Mouse (Mus musculus) bone marrow, adult 2 months (tissue): ENCODE data around the gene Pomgnt2.

ENCODE experiments used
- CTCF ChIP-seq: fragments of 200-500 bp; IDR thresholded peaks from 2 replicates; pipeline ENCODE4 v1.5.1; 2011; ENCODE audit warnings: low read length, control low read depth; ENCODE audit not compliant: control insufficient read depth, insufficient read depth
- POLR2A ChIP-seq: fragments of 200-500 bp; IDR thresholded peaks from 2 replicates; pipeline ENCODE4 v1.6.1; 2011; ENCODE audit warnings: low read depth, mild to moderate bottlenecking, control low read depth, low read length, borderline replicate concordance; ENCODE audit not compliant: control insufficient read depth

GRCm38 (mm10) chr9:122034949-122035348, 38.0 kb upstream of the Pomgnt2 start:
- TF ChIP-seq CTCF: no peak
- no peak for TF ChIP-seq POLR2A
